Mouse (Mus musculus) liver, embryonic 16.5 days (tissue): ENCODE measurements around the gene Smg6. TPM values are rescaled to one million over a fixed set of nuclear protein-coding genes. Genes with fewer than 3 reads are reported as not detected.

Experiments
- ATAC-seq: fragments of 200-750 bp; cut with Nextera tagmentation; 2 replicates; pipeline ENCODE4 v1.8.0; 2017; ENCODE audit warnings: low read depth, mild to moderate bottlenecking, moderate number of reproducible peaks, moderate library complexity
- H3K27ac ChIP-seq: fragments of 300-500 bp; sonication (generic); 2 replicates; pipeline ENCODE4 v1.5.1; 2014; ENCODE audit warnings: mild to moderate bottlenecking, low read length
- H3K27me3 ChIP-seq: fragments of 300-500 bp; sonication (generic); 2 replicates; pipeline ENCODE4 v1.6.1; 2014; ENCODE audit warnings: low read depth, low read length, mixed read lengths; ENCODE audit not compliant: control insufficient read depth, insufficient read depth
- H3K36me3 ChIP-seq: fragments of 300-500 bp; sonication (generic); 2 replicates; pipeline ENCODE4 v1.6.1; 2014; ENCODE audit warnings: mild to moderate bottlenecking; ENCODE audit not compliant: control insufficient read depth, insufficient read depth
- H3K4me1 ChIP-seq: fragments of 300-500 bp; sonication (generic); 2 replicates; pipeline ENCODE4 v1.6.1; 2014; ENCODE audit warnings: low read depth, low read length, mixed read lengths; ENCODE audit not compliant: control insufficient read depth
- H3K4me2 ChIP-seq: fragments of 300-500 bp; sonication (generic); 2 replicates; pipeline ENCODE4 v1.6.1; 2014; ENCODE audit warnings: low read depth, low read length, mixed read lengths
- H3K4me3 ChIP-seq: fragments of 300-500 bp; sonication (generic); 2 replicates; pipeline ENCODE4 v1.5.1; 2014; ENCODE audit warnings: low read depth, mild to moderate bottlenecking, low read length
- H3K9ac ChIP-seq: fragments of 300-500 bp; sonication (generic); 2 replicates; pipeline ENCODE4 v1.6.1; 2014; ENCODE audit warnings: low read depth, low read length
- H3K9me3 ChIP-seq: fragments of 300-500 bp; sonication (generic); replicated peaks from 2 replicates; pipeline ENCODE4 v1.6.1; 2016; ENCODE audit warnings: low read length; ENCODE audit not compliant: control insufficient read depth
- WGBS: fragments of 180-500 bp; shearing (Covaris S2); extraction: QIAGEN DNeasy Blood & Tissue Kit; methylation state at CpG from one replicate; pipeline ENCODE4 v1.1.7; 2014; ENCODE audit not compliant: insufficient replicate concordance; 5-methylcytosine and 5-hydroxymethylcytosine counted together
- polyA plus RNA-seq: library from polyadenylated mRNA; unstranded; fragments of >200 nt; fragmentation: Nextera tagmentation; extraction: Ambion mirVana; gene quantifications from 2 replicates; pipeline ENCODE4 v1.2.1, GENCODE M21; 2015

The Smg6 gene
- polyA plus RNA-seq, 1 experiment from 2014 or later: 5.5 TPM

GRCm38 (mm10) chr11:75133951-75134350 lies 208.3 kb downstream of the Smg6 start:
- ATAC-seq: no peak
- no peak overlapping the region for H3K27ac ChIP-seq

GRCm38 (mm10) chr11:75134485-75135068 lies 209.0 kb downstream of the Smg6 start:
- Histone ChIP-seq H3K9me3 (no peaks in the 10 kb centered on the region), H3K4me2 (no peak overlapping the region), H3K9ac (no peak overlapping the region), H3K4me1 (peaks cover 15% of the 10 kb centered on the region), H3K27me3 (no peaks in the 10 kb centered on the region), H3K4me3 (no peak overlapping the region), H3K36me3 (no peaks in the 10 kb centered on the region), H3K27ac (no peak overlapping the region)
- no peak for ATAC-seq
- 56% methylated on average over 5 of the region's 5 CpGs for WGBS

More at GRCm38 (mm10) chr11:75133951-75134350, 208.3 kb downstream of the Smg6 start:
- Histone ChIP-seq H3K4me1 (peaks cover 15% of the 10 kb centered on the region), H3K27me3 (no peaks in the 10 kb centered on the region), H3K36me3 (no peaks in the 10 kb centered on the region), H3K4me2 (no peak overlapping the region), H3K9ac (no peak overlapping the region), H3K4me3 (no peak overlapping the region), H3K9me3 (no peaks in the 10 kb centered on the region)
- 48% methylated on average over 2 of the region's 2 CpGs for WGBS

GRCm38 (mm10) chr11:75135358-75135757 lies 209.7 kb downstream of the Smg6 start:
- no peaks in the 10 kb centered on the region for H3K27me3 ChIP-seq
- ATAC-seq: no peak
- no peak overlapping the region for H3K4me3 ChIP-seq
- 70% methylated on average over 4 of the region's 4 CpGs for WGBS
- H3K27ac ChIP-seq: no peak overlapping the region
- H3K4me1 ChIP-seq: peaks cover 17% of the 10 kb centered on the region
- H3K9me3 ChIP-seq: no peaks in the 10 kb centered on the region
- H3K36me3 ChIP-seq: no peaks in the 10 kb centered on the region
- no peak overlapping the region for H3K9ac ChIP-seq
- H3K4me2 ChIP-seq: no peak overlapping the region

DNA sequence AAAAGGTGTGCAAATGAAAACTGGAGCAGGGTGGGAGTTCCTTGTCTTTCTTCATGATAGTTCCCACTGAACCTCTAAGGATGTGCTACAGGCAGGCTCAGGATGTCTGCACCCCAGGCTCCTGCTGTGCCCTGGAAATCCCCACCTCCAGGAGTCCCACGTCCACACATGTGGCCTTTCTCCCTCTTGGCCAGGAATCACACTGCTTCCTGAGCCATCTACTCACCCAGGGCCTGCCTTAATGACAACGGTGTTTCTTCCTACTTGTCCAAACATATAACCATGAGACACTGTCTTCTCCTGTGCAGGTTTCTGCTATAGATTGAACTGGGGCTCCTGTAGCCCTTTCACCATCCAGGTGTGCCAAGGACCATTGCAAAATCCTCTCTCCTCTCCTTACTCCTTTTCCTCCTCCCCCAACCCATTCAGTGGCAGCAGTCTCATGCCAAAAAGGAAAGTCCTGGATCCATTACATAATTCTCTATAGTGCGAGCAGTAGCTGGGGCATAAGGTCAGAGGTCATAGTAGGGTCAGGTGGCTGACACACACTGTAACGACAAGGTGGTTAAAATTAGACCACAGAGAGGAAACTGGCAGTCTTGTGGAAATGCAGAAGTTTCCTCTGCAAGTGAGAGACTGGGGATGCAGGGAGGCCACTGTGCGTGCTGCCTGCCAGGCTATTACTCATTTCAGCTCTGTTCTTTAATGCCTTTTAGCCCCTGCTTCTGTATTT lies 211.2 kb downstream of the Smg6 start:
- no peak overlapping the region for H3K27ac ChIP-seq
- 26% methylated on average over 5 of the region's 5 CpGs for WGBS
- H3K4me1 ChIP-seq: peaks cover 30% of the 10 kb centered on the region
- no peaks in the 10 kb centered on the region for H3K9me3 ChIP-seq
- H3K4me2 ChIP-seq: no peak overlapping the region; the same call in 1 of the 2 replicates
- no peak overlapping the region for H3K9ac ChIP-seq
- no peaks in the 10 kb centered on the region for H3K36me3 ChIP-seq
- ATAC-seq: peak; percentile 47
- no peak overlapping the region for H3K4me3 ChIP-seq
- H3K27me3 ChIP-seq: no peaks in the 10 kb centered on the region

DNA sequence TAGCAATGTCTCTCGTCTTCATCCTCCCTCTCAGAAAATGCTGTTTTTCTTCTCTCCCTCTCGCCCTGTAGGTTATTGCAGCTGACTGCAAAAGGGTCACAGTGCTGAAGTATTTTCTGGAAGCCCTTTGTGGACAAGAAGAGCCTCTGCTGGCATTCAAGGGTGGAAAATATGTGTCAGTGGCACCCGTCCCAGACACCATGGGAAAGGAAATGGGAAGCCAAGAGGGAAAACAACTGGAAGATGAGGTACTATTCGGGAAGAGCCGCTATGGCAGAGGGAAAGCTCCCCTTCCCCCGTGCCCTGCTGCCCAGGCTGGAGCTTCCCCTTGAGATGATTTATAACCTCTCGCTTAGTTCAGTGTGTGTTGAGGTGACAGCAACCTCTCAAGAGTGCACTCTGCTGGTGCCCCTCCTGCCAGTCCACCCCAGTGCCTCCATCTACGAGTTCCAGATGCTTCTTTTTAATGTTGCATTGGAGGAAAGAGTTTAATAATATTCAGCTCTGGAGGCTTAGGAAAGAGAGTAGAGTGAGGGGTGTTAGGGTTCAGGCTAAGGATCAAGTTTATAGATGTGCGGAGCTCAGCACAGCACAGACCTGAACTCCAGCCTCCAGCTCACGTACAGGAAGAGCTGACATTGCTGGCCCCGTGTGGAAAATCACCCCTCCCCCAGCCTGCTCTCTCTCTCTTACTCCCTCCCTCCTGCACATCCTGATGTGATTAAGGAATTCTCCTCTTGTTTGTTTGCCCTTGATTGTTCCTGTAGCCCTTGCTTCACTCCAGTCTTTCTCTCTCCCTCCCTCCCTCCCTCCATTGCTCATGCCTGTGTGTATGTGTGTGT lies 213.7 kb downstream of the Smg6 start:
- peaks cover 30% of the 10 kb centered on the region for H3K4me1 ChIP-seq
- ATAC-seq: peak; percentile 42; the same call in 1 of the 2 replicates
- no peak overlapping the region for H3K27ac ChIP-seq
- H3K27me3 ChIP-seq: no peaks in the 10 kb centered on the region
- H3K9ac ChIP-seq: no peak overlapping the region
- no peak overlapping the region for H3K4me3 ChIP-seq
- H3K36me3 ChIP-seq: no peaks in the 10 kb centered on the region; the same call in 1 of the 2 replicates
- no peaks in the 10 kb centered on the region for H3K9me3 ChIP-seq
- no peak overlapping the region for H3K4me2 ChIP-seq
- WGBS: 41% methylated on average over 11 of the region's 11 CpGs

GRCm38 (mm10) chr11:75140431-75140830 lies 214.8 kb downstream of the Smg6 start:
- Histone ChIP-seq H3K9ac (no peak overlapping the region), H3K4me3 (no peak overlapping the region), H3K9me3 (no peaks in the 10 kb centered on the region), H3K27ac (no peak overlapping the region), H3K27me3 (no peaks in the 10 kb centered on the region), H3K4me1 (peaks cover 30% of the 10 kb centered on the region), H3K36me3 (peaks cover 2% of the 10 kb centered on the region; the same call in 1 of the 2 replicates), H3K4me2 (no peak overlapping the region)
- 61% methylated on average over 5 of the region's 5 CpGs for WGBS
- ATAC-seq: no peak

- H3K36me3 ChIP-seq: peaks cover 2% of the 10 kb centered on the region; the same call in 1 of the 2 replicates
- H3K27ac ChIP-seq: no peak overlapping the region
Observed at GRCm38 (mm10) chr11:75141038-75141437, 215.4 kb downstream of the Smg6 start.

GRCm38 (mm10) chr11:75141913-75142312 lies 216.3 kb downstream of the Smg6 start:
- no peaks in the 10 kb centered on the region for H3K9me3 ChIP-seq
- no peak overlapping the region for H3K27ac ChIP-seq
- 52% methylated on average over 1 of the region's 1 CpGs for WGBS
- H3K4me2 ChIP-seq: no peak overlapping the region
- H3K4me1 ChIP-seq: peaks cover 28% of the 10 kb centered on the region
- H3K9ac ChIP-seq: no peak overlapping the region
- H3K27me3 ChIP-seq: no peaks in the 10 kb centered on the region
- no peak for ATAC-seq
- no peak overlapping the region for H3K4me3 ChIP-seq
- peaks cover 2% of the 10 kb centered on the region; the same call in 1 of the 2 replicates for H3K36me3 ChIP-seq

More at GRCm38 (mm10) chr11:75141038-75141437, 215.4 kb downstream of the Smg6 start:
- Histone ChIP-seq H3K27me3 (no peaks in the 10 kb centered on the region), H3K4me3 (no peak overlapping the region), H3K9me3 (no peaks in the 10 kb centered on the region), H3K4me1 (peaks cover 30% of the 10 kb centered on the region), H3K9ac (no peak overlapping the region), H3K4me2 (no peak overlapping the region)
- ATAC-seq: 0 out of 2 replicates have a peak, but pooled peaks have one; percentile 25
- WGBS: 41% methylated on average over 3 of the region's 3 CpGs
